Mouse (Mus musculus): Measurements from ENCODE around the gene Stk32c.

The Stk32c gene

DNA sequence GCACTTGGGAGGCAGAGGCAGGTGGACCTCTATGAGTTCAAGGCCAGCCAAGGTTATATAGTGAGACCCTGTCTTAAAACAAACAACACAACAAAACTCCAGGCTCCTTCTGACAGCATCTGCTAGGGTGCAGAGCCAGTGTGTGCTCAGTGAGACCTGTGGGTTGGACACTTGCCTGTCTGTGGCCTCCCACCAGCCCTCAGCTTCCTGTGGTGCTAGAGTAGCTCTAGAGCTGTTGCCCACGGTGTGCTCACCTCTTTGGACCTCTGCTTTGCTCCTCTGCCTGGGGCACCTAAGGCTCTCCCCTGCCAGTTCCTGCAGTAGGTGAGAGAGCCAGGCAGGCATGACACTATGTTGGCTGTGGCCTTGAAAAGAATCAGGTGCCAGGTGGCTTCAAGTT is 69.3 kb downstream of the Stk32c start:
- DNase-seq (ENCODE audit: low spot score in 2 of 2), result no peak

DNA sequence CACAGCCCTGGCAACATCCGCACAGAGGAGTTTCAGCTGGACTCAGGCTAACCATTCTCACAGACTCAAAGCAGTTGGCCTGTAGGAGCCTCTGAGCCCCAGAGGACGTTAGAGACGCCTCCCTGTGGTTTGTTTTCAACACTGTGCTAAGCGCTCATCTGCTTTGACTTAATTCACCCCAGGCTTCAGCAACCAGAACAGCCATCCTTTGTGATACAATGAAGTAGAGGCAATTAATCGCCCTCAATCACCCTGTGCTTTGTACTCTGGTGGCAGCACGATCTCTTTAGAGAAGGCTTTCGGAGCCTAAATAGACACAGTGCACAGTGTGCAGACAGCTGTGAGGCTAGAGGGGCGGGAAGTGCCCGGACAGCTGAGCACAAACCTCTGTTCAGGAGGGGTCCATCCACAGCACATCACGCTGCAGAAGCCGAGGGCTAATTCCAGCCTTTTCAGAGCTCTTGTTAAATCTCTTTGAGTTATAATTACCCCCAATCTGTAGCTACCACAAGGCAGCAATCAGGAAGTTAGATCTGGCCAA is 73.1 kb downstream of the Stk32c start:
- no peak for DNase-seq (ENCODE audit: low spot score in 2 of 2)

- peak; percentile 29 to 53 for DNase-seq (ENCODE audit: low spot score in 2 of 2)
Observed at GRCm38 (mm10) chr7:139136906-139137491, 76.1 kb downstream of the Stk32c start.

GRCm38 (mm10) chr7:139135236-139135635 is 77.9 kb downstream of the Stk32c start:
- DNase-seq (ENCODE audit: low spot score in 2 of 2), result no peak

DNA sequence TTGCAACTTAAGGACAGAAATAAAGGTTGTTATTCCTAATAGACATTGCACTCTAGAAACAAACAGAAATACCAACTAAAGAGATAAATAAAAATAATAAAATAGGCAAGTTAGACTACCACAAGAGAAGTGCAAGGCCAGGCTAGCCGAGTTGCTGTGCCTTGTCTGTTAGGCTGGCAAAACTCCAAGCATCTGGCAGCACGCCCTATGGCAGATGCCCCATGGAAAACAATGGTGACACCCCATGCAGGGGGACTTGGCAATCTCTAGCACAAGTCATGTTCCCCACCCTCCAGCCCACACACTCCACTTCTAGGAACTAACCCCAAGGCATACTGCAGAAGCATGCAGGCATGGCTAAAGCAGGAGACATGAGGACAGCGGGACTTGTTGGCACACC is 79.7 kb downstream of the Stk32c start:
- no peak for DNase-seq (ENCODE audit: low spot score in 2 of 2)

DNA sequence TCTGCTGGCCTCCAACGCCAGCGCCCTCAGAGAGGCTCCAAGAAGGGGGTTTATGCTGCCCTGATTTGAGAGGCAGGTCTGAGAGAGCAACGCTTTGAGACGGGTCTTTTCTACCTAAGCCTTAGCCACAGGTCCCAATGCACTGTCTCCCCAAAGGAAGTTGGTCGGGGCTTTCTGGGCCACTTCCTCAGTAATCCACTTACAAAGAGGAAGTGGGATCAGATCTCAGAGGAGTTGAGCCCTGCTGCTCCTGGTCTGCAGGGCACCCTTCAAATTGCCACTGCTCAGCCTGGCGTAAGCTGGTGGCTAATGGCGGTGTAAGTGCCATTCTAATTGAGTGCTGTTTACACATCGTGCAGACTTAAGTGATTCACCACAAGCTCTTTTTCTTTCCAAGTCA is 81.6 kb downstream of the Stk32c start:
- DNase-seq (ENCODE audit: low spot score in 2 of 2), result no peak

GRCm38 (mm10) chr7:139130361-139130760 is 82.7 kb downstream of the Stk32c start:
- no peak for DNase-seq (ENCODE audit: low spot score in 2 of 2)

- no peak for DNase-seq (ENCODE audit: low spot score in 2 of 2)
Observed at GRCm38 (mm10) chr7:139128994-139129393, 84.1 kb downstream of the Stk32c start.

- DNase-seq (ENCODE audit: low spot score in 2 of 2), result no peak
Observed at GRCm38 (mm10) chr7:139126549-139126948, 86.6 kb downstream of the Stk32c start.

- DNase-seq (ENCODE audit: low spot score in 2 of 2), result no peak
Observed at GRCm38 (mm10) chr7:139125881-139126280, 87.2 kb downstream of the Stk32c start.

- DNase-seq (ENCODE audit: low spot score in 2 of 2), result no peak
Observed at GRCm38 (mm10) chr7:139119775-139120153, 93.3 kb downstream of the Stk32c start.

DNA sequence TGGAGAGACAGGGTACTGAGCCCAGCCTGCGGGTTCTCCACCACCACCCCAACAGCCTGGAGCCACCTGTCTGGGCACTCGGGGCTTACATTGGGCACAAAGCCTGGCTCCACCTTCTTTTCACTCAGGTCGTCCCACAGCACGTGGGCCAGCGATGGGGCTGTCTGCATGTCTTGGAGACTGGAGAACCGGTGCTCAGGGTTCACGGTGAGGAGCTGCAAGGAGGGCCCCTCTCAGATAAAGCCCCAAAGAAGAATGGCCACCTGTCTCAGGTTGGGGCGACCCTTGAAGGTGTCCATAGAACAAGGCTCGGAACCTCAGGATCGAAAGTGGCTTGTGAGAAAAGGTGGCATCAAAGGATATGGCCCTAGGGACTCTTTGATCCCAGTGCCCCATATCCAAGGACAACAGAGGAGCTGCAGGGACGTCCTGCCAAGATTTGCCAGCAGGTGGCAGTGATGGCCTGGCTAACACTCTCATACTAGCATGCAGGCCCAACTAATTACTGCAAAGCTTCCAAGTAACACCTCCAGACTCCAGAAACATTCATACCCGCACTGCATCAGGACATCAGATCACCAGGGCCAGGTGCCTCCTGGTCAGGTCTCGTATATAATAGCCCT is 93.8 kb downstream of the Stk32c start:
- DNase-seq (ENCODE audit: low spot score in 2 of 2), result peak; percentile 66 to 80

DNA sequence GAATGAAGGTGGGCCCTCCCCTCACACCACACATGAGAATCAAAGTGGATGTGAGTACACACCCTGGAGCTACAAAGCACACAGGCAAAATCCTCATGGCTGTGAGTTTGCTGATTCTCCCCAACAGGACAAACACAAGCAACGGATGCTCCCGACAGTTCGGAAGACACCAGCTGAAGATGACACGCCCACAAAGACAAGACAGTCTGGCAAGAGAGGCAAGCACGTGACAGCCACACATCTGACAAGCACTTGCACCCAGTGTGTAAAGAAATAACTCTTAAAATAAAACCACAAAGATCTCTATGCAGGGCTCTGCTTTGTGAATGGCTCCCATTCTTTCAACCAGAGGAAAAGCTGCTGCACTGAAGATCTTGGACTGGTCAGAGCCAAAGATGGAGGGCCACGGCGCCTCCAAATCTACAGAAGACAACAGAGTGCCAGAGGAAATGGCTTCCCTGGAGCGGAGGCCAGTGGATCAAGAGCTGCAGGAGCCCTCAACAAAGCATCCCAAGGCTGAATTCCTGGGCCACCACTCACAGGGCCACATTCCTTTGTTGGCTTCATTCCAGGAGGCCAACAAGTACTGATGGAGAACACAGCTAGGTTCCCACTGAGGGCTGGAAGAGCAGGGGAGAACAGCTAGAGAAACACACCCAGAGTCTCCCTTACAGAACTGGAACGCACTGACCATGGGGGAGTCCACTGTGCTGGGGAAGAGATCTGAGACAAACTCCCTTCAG is 105.0 kb downstream of the Stk32c start:
- peak; percentile 61 to 67 for DNase-seq (ENCODE audit: low spot score in 2 of 2)

- DNase-seq (ENCODE audit: low spot score in 2 of 2), result no peak
Observed at GRCm38 (mm10) chr7:139105705-139106104, 107.4 kb downstream of the Stk32c start.

- no peak for DNase-seq (ENCODE audit: low spot score in 2 of 2)
Observed at GRCm38 (mm10) chr7:139105076-139105475, 108.0 kb downstream of the Stk32c start.

GRCm38 (mm10) chr7:139103960-139104381 is 109.1 kb downstream of the Stk32c start:
- DNase-seq (ENCODE audit: low spot score in 2 of 2), result no peak

GRCm38 (mm10) chr7:139101826-139102225 is 111.3 kb downstream of the Stk32c start:
- peak in 1 of 2 experiments; percentile 36 for DNase-seq (ENCODE audit: low spot score in 2 of 2)

DNA sequence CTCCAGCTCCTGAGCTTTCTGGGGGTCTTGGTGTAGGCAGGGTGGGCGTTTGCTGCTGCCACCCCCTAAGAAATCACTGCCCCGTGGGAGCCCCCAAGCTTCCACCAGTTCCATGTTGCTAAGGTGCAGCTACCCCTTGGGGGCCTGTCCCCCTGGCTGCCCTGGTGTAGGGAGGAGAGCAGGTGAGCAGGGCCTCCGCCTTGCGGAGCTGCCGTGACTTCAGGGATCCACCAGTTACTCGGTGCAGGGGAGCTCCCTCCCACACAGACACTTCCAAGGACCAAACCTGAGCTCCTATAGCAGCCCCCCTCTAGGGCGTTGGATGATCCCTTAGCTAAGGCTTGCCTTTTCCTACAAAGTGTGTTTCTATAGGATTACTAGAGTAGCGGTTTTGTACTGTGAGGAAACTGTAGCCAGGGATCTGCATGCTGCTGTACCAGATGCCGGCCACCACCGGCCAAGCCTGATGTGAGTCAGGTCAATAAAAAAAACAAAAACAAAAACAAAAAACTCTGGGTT is 111.8 kb downstream of the Stk32c start:
- no peak for DNase-seq (ENCODE audit: low spot score in 2 of 2)

GRCm38 (mm10) chr7:139100531-139101095 is 112.5 kb downstream of the Stk32c start:
- DNase-seq (ENCODE audit: low spot score in 2 of 2), result no peak

DNA sequence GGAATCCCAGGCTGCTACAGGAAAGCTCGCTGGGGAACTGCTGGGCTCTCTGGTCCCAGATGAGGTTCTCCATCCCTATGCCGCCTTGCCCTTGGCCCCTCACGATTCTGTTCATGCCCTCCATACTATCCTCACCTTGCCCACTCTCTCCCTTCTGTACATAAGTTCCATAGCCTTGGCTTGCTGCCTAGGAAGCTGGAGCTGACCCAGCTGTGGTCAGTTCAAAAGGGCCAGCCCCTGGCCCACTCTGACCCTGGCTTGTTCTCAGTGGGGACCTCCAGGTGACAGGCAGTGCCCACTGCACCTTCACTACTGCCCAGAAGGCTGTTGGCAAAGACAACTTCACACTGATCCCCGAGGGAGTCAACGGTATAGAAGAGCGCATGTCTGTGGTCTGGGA is 116.7 kb downstream of the Stk32c start:
- no peak for DNase-seq (ENCODE audit: low spot score in 2 of 2)

DNA sequence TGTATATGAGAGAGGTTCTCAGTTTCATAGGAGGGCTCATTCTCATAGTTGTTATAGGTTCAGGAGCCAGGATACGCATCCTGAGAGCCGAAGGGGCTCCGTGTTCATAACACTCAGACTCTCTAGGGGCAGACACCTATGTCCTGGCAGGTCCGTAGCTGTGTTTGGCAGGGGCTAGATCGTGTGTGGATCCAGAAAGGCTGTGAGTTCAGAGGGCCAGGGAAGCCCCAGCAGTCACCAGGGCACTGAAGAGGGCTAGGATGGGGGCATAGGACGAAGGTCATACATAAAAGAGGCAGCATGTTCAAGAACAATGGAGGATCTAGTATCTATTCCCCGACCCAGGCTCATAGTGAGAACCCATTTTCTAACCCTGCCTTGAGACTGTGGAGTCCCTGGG is 117.8 kb downstream of the Stk32c start:
- DNase-seq (ENCODE audit: low spot score in 2 of 2), result no peak

GRCm38 (mm10) chr7:139094761-139095160 is 118.3 kb downstream of the Stk32c start:
- DNase-seq (ENCODE audit: low spot score in 2 of 2), result no peak
